Mouse (Mus musculus) spleen, adult 12 weeks (tissue): ENCODE data around the gene Mtrex.

ENCODE experiments used
- DNase-seq: peaks from one replicate; pipeline ENCODE4 v3.0.0; 2022; ENCODE audit warnings: low spot score

Mtrex gene

DNA sequence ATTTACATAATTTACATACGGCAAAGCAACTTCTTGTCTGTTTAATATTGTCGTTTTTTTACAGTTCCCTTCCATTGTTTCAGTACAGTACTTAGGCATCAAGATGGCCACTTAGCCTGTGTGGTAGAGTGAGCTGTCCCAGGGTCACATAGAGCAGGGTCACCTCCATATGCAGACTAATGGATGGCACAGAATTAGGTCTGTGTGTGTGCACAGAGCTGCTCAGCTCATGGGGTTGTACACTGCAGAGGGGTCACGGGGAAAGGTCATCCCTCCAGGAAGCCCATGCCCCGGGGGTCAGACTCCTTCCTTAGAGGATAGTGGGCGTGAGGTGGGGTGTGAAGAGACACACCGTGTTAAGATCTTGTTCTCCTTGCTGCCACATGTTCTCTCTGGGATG is 101.7 kb downstream of the Mtrex start:
- DNase-seq: no peak

GRCm38 (mm10) chr13:112823911-112824648 is 103.1 kb downstream of the Mtrex start:
- DNase-seq: no peak

GRCm38 (mm10) chr13:112823236-112823910 is 103.8 kb downstream of the Mtrex start:
- no peak for DNase-seq

- DNase-seq: no peak
Measured at GRCm38 (mm10) chr13:112822413-112822812, 104.8 kb downstream of the Mtrex start.

DNA sequence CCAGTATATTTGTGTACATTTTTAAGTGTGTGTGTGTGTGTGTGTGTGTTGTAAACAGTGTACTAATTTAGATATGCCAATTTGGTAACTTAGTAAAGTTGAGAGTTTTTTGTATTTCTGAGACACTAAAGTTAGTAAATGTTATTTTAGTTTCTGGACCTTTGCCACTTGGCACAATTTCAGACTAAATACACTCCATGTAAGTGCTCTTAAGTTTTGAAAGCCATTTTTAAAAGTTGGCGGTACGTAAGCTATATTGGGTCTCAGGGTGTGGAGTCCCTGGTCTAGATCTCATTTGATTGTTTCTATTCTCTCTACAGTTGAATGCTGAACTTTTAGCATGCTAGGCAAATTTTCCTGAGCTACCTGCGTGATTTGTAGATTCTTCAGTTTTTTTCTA is 109.1 kb downstream of the Mtrex start:
- DNase-seq: no peak
